Mouse (Mus musculus): Measurements from ENCODE around the gene Rpap1.

The Rpap1 gene

GRCm38 (mm10) chr2:119787206-119787883 lies at the start of gene Rpap1:
Gene Rpap1 (minus strand): TSS chr2:119787537.
- Histone ChIP-seq H3K27me3 (ENCODE audit: control insufficient read depth, insufficient read depth, low read length, poor library complexity, severe bottlenecking) (no peaks in the 10 kb centered on the region), H3K36me3 (ENCODE audit: control insufficient read depth, insufficient read depth, low read length, poor library complexity, severe bottlenecking) (no peaks in the 10 kb centered on the region; the same call in 1 of the 2 replicates)
- DNase-seq (ENCODE audit: low read depth, low spot score): peak; percentile 72

- peaks cover 1% of the 10 kb centered on the region; the same call in 1 of the 2 replicates for H3K27me3 ChIP-seq (ENCODE audit: control insufficient read depth, insufficient read depth, low read length, poor library complexity, severe bottlenecking)
- DNase-seq (ENCODE audit: low read depth, low spot score): no peak
- H3K36me3 ChIP-seq (ENCODE audit: control insufficient read depth, insufficient read depth, low read length, poor library complexity, severe bottlenecking): no peaks in the 10 kb centered on the region
Observed at GRCm38 (mm10) chr2:119834231-119834630, 46.9 kb upstream of the Rpap1 start.

DNA sequence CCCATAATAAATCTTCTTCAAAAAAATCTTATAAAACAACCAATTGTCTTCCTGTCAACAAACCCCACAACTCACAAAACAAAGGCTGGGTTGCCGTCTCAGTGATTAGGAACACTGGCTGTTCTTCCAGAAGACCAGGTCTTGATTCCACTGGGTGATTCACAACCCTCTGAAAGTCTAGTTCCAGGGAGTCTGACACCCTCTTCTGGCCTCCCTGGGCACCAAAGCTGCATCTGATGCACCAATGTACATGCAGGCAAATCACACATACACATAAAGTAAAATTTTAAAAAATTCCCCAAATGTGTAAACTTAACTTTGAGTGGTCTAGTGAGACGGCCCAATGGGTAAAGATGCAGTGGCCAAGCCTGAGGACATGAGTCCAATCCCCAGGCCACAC lies 43.2 kb upstream of the Rpap1 start:
- no peak for DNase-seq (ENCODE audit: low read depth, low spot score)
- no peaks in the 10 kb centered on the region for H3K27me3 ChIP-seq (ENCODE audit: control insufficient read depth, insufficient read depth, low read length, poor library complexity, severe bottlenecking)
- no peaks in the 10 kb centered on the region for H3K36me3 ChIP-seq (ENCODE audit: control insufficient read depth, insufficient read depth, low read length, poor library complexity, severe bottlenecking)

- DNase-seq (ENCODE audit: low read depth, low spot score): no peak
- H3K27me3 ChIP-seq (ENCODE audit: control insufficient read depth, insufficient read depth, low read length, poor library complexity, severe bottlenecking): no peaks in the 10 kb centered on the region
Observed at GRCm38 (mm10) chr2:119821136-119821535, 33.8 kb upstream of the Rpap1 start.

DNA sequence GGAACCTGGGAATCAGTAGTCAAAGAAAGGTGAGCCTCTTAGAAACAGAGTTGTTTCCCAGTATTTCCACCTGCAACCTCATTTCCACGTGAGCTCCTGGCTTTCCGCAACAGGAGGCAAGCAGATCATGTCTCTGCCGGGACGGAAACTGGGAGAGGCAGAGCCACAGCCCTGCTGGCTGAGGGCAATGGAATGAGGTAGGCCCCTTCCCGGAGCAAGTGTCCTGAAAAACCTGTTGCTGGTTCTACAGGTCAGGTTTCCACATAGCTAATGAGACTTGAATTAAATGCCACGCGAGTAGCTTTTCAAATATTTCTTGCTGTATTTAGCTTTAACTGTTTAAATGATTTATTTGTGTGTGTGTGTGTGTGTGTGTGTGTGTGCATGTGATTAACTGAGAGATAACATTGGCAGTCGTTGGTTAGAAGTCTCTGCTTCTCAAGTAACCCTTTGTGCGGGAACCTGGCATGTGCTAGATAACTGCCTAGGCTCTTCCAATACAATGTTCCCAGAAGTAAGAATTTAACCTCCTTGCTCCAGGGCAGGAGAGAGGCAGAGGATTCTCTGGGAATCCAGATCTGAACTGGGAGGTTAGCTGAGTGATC lies 31.4 kb upstream of the Rpap1 start:
- H3K36me3 ChIP-seq (ENCODE audit: control insufficient read depth, insufficient read depth, low read length, poor library complexity, severe bottlenecking): no peaks in the 10 kb centered on the region
- H3K27me3 ChIP-seq (ENCODE audit: control insufficient read depth, insufficient read depth, low read length, poor library complexity, severe bottlenecking): no peaks in the 10 kb centered on the region
- no peak for DNase-seq (ENCODE audit: low read depth, low spot score)

More at GRCm38 (mm10) chr2:119821136-119821535, 33.8 kb upstream of the Rpap1 start:
- H3K36me3 ChIP-seq (ENCODE audit: control insufficient read depth, insufficient read depth, low read length, poor library complexity, severe bottlenecking): no peaks in the 10 kb centered on the region

DNA sequence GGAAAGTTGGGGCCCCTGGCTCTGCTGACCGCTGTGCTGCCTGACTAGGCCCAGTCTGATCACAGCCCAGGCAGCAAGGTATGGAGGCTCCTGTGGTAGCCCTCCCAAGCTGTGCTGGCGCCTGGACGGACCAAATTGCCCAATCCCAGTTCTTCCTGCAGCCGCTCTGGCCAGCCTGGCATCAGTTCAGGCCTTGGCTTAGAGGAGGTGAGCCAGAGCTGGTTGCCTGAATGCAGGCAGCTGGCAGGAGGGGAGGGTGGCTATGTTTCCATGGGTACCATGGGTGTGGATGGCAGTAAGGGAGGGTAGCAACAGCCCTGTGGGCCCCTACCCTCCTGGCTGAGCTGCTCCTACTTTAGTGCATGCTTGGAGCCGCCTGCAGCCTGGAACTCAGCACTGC lies 29.7 kb upstream of the Rpap1 start:
- DNase-seq (ENCODE audit: low read depth, low spot score): no peak
- no peaks in the 10 kb centered on the region for H3K27me3 ChIP-seq (ENCODE audit: control insufficient read depth, insufficient read depth, low read length, poor library complexity, severe bottlenecking)

GRCm38 (mm10) chr2:119816611-119817010 lies 29.3 kb upstream of the Rpap1 start:
- DNase-seq (ENCODE audit: low read depth, low spot score): no peak

More for the DNA sequence above, 29.7 kb upstream of the Rpap1 start:
- no peaks in the 10 kb centered on the region for H3K36me3 ChIP-seq (ENCODE audit: control insufficient read depth, insufficient read depth, low read length, poor library complexity, severe bottlenecking)

DNA sequence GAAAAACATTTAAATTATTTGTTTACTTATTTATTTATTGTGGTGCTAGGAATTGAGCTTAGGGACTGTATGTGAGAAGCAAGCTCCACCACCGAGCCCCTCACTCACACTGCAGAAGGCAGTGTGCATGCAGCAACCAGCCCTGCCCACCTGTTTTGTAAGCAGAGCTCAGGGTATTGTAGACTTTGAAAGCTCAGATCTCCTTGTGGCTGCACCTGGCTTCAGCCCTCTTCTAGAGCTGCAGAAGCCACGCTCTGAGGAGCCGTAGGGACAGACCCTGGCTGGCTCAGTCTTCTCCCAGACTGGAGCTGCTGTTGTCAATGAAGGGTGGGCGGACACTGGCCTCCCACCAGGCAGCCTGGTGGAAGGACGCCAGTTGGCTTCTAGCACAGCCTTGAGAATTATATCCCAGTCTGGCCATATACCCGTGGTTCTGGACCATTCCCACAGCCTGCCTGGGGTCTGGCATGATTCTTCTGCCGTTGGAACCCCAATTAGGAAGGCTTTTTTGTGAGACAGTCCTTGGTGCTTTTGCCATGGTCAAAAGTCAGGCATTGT lies 27.1 kb upstream of the Rpap1 start:
- Histone ChIP-seq H3K36me3 (ENCODE audit: control insufficient read depth, insufficient read depth, low read length, poor library complexity, severe bottlenecking) (no peaks in the 10 kb centered on the region), H3K27me3 (ENCODE audit: control insufficient read depth, insufficient read depth, low read length, poor library complexity, severe bottlenecking) (no peaks in the 10 kb centered on the region)
- DNase-seq (ENCODE audit: low read depth, low spot score): no peak

More at GRCm38 (mm10) chr2:119816611-119817010, 29.3 kb upstream of the Rpap1 start:
- no peaks in the 10 kb centered on the region for H3K36me3 ChIP-seq (ENCODE audit: control insufficient read depth, insufficient read depth, low read length, poor library complexity, severe bottlenecking)
- no peaks in the 10 kb centered on the region for H3K27me3 ChIP-seq (ENCODE audit: control insufficient read depth, insufficient read depth, low read length, poor library complexity, severe bottlenecking)

DNA sequence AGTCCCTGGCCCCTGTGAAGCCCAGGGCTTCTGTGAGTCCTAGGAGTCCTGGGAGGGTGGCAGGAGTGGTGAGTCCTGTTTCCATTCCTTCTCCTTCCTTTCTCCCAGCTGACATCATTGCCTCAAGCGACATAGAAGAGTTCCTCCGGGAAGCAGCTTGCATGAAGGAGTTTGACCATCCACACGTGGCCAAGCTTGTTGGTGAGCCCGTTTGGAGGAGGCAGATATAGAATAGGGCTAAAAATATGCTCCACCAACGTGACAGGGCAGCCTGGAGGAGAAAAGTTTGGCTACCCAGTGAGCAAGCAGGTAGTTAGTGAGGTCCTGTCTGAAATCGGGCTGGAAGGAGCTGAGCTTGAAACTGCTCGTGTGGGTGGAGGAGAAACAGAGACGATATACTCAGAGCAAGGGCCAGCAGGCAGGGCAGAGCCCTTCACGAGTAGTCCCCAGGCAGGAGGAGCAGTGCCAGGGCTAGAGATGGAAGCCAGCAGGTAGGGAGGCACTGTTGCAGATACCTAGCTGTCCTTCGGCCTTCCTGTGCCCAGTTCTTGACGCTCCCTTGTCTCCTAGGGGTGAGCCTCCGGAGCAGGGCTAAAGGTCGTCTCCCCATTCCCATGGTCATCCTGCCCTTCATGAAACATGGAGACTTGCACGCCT lies 24.3 kb upstream of the Rpap1 start:
- H3K27me3 ChIP-seq (ENCODE audit: control insufficient read depth, insufficient read depth, low read length, poor library complexity, severe bottlenecking): no peaks in the 10 kb centered on the region
- no peak for DNase-seq (ENCODE audit: low read depth, low spot score)
- no peaks in the 10 kb centered on the region for H3K36me3 ChIP-seq (ENCODE audit: control insufficient read depth, insufficient read depth, low read length, poor library complexity, severe bottlenecking)

DNA sequence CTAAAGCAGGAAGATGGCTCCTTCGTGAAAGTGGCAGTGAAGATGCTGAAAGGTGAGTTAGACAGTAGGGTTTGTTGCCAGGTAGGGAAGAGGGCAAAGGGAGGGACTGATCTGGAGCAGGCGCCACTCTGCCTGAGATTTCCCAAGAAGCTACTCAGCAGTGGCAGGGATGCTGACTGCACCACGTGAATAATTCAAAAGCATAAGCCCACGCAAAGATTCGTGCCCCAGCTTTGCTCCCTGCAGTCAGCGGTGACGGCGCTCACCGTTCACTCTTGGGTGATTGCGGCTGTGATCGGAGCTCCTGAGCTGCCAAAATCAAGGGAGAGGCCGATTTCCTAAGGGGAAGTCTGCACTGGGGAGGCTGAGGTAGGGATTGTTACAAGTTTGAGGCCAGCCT lies 23.6 kb upstream of the Rpap1 start:
- no peaks in the 10 kb centered on the region for H3K27me3 ChIP-seq (ENCODE audit: control insufficient read depth, insufficient read depth, low read length, poor library complexity, severe bottlenecking)
- no peak for DNase-seq (ENCODE audit: low read depth, low spot score)
- no peaks in the 10 kb centered on the region for H3K36me3 ChIP-seq (ENCODE audit: control insufficient read depth, insufficient read depth, low read length, poor library complexity, severe bottlenecking)

DNA sequence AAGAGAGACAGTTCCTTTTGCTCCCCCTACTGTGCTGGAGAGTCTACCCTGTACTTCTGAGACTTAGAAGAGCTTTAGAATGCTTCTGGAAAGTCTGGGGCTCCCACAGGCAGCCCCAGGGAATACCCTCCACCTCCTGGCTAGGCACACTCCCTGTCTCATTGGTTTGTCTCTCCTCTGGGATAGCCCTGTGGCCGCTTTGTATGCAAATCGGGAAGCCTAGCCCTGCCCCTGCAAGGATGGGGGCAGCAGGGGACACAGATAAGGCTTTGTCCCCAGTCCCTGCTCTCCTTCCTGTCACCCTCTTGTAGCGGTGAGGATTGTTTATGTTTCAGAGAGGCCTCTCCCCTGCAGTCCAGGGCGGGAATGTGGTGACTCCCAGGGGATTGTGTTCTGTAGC lies 21.5 kb upstream of the Rpap1 start:
- no peak for DNase-seq (ENCODE audit: low read depth, low spot score)
- no peaks in the 10 kb centered on the region for H3K27me3 ChIP-seq (ENCODE audit: control insufficient read depth, insufficient read depth, low read length, poor library complexity, severe bottlenecking)
- no peaks in the 10 kb centered on the region for H3K36me3 ChIP-seq (ENCODE audit: control insufficient read depth, insufficient read depth, low read length, poor library complexity, severe bottlenecking)

- Histone ChIP-seq H3K27me3 (ENCODE audit: control insufficient read depth, insufficient read depth, low read length, poor library complexity, severe bottlenecking) (no peaks in the 10 kb centered on the region), H3K36me3 (ENCODE audit: control insufficient read depth, insufficient read depth, low read length, poor library complexity, severe bottlenecking) (no peaks in the 10 kb centered on the region)
- no peak for DNase-seq (ENCODE audit: low read depth, low spot score)
Observed at GRCm38 (mm10) chr2:119808438-119808837, 21.1 kb upstream of the Rpap1 start.

GRCm38 (mm10) chr2:119805536-119805935 lies 18.2 kb upstream of the Rpap1 start:
- no peak for DNase-seq (ENCODE audit: low read depth, low spot score)
- Histone ChIP-seq H3K27me3 (ENCODE audit: control insufficient read depth, insufficient read depth, low read length, poor library complexity, severe bottlenecking) (no peaks in the 10 kb centered on the region), H3K36me3 (ENCODE audit: control insufficient read depth, insufficient read depth, low read length, poor library complexity, severe bottlenecking) (no peaks in the 10 kb centered on the region)

DNA sequence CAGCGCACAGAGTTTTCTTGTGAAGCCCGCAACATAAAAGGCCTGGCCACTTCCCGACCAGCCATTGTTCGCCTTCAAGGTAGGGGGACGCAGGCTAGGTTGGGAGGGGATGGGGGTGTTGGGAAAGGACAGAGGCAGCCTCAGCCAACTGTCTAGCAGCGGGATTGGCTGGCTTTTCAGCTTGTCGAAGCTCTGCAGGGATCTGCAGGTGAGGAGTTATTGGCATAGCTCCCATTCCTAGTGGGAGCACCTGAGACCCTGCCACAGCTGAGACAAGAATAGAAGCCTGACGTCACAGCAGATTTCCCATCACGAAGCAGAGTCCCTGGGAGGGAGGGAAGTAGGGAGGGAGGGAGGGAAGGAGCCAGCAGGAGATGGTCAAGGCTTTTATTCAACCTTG lies 17.4 kb upstream of the Rpap1 start:
- Histone ChIP-seq H3K27me3 (ENCODE audit: control insufficient read depth, insufficient read depth, low read length, poor library complexity, severe bottlenecking) (no peaks in the 10 kb centered on the region), H3K36me3 (ENCODE audit: control insufficient read depth, insufficient read depth, low read length, poor library complexity, severe bottlenecking) (no peaks in the 10 kb centered on the region)
- DNase-seq (ENCODE audit: low read depth, low spot score): no peak

DNA sequence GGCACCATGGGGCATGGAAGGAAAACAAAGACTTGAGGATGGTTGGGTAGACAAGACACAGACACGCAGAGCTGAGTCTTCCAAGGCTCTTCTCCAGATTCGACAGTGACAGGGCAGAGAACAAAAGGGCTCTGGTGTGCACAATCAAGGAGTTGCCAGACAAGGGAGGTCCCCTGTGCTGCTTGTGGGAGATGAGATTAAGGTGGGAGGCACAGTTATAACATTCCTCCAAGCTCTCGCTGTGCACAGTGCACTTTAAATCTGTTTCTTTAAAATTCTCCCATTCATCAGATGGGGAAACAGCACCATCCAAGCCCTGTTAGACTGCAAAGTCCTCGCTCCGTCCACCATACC lies 16.9 kb upstream of the Rpap1 start:
- DNase-seq (ENCODE audit: low read depth, low spot score): no peak
- Histone ChIP-seq H3K27me3 (ENCODE audit: control insufficient read depth, insufficient read depth, low read length, poor library complexity, severe bottlenecking) (no peaks in the 10 kb centered on the region), H3K36me3 (ENCODE audit: control insufficient read depth, insufficient read depth, low read length, poor library complexity, severe bottlenecking) (no peaks in the 10 kb centered on the region)

Measured in splenic B cell, adult 2 months (primary cell).